Mouse (Mus musculus): ENCODE measurements around the gene Cops6. TPM values are rescaled to one million over a fixed set of nuclear protein-coding genes. Genes with fewer than 3 reads are reported as not detected.

Gene Cops6
- total RNA-seq, 2 experiments from 2014 or later, result 105 to 110 TPM

DNA sequence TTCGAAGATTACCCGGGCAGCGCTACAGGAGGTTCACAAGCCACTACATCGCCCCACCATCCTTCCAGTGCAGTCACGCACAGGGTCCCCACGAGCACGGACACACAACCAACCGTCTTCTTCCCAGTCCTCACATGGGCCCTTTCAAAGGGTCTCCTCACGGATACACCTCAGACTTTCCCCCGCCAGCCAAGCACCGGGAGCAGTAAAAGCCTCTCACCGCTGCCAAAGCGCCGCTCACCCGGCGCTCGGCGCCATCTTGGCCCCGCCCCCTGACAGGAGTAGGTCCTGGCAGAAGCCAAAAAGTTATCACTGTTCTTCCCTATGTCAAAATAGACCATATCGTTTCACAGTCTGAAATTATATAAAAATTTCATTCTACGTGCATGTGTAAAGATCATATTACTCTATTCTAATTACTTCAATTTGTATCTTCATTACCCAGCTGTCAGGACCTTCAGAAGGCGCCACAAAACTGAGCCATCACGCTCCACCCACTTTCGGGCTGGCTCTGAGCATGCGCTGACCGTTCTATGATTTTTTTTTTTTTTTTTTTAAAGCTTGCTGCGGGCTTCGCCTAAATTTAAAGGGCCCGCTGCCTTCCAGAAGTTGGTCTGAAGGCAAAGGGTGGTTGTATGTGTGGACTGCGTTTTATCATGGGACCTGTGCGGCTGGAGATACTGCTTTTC lies 26.2 kb downstream of the Cops6 start, which contains the start of the genes Taf6 and Cnpy4:
Gene Taf6, minus strand, starts transcription at position 502 of the 689 bp plus-strand sequence.
Gene Cnpy4, plus strand, starts transcription at position 536 of the 689 bp plus-strand sequence.
- peak; percentile 90 for DNase-seq (ENCODE audit: low spot score)

DNA sequence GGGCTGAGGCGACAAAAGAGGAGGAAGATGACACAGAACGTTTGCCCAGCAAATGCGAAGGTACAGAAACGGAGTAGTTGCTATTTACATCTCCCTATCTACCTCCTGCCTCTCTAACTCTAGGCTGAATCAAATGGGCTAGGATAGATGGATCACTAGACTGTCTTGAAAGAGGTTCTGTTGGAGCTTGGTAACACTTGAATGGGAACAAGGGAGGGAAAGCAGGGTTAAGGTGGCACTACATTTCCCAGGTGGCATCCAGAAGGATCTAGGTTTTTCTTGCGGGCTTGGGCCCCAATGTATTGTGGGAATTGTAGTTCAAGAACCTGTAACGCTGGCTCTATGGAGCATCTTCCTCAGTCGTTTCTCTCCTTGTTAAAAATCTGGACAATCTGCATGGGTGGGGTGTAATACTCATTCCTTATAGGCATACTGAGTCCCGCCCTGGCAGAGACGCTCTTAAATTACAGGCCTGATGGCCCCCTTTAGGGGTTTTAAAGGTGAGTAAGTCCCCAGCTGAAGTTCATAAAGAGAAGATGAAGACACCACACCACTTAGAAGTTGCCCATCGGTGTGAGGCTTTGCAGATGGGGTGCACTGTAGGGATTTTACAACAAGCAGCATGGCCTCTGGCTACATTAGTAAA lies 26.9 kb downstream of the Cops6 start:
- peak; percentile 80 for DNase-seq (ENCODE audit: low spot score)

GRCm38 (mm10) chr5:138193771-138194727 lies 33.2 kb downstream of the Cops6 start, which contains the start of gene Mblac1:
Mblac1 (plus strand) TSS chr5:138194314.
- DNase-seq (ENCODE audit: low spot score), result peak; percentile 89

- peak; percentile 17 for DNase-seq (ENCODE audit: low spot score)
Observed at GRCm38 (mm10) chr5:138194755-138195345, 34.0 kb downstream of the Cops6 start.

- DNase-seq (ENCODE audit: low spot score), result no peak
Observed at GRCm38 (mm10) chr5:138195463-138195862, 34.6 kb downstream of the Cops6 start.

- DNase-seq (ENCODE audit: low spot score), result no peak
Observed at GRCm38 (mm10) chr5:138199576-138199975, 38.7 kb downstream of the Cops6 start.

DNA sequence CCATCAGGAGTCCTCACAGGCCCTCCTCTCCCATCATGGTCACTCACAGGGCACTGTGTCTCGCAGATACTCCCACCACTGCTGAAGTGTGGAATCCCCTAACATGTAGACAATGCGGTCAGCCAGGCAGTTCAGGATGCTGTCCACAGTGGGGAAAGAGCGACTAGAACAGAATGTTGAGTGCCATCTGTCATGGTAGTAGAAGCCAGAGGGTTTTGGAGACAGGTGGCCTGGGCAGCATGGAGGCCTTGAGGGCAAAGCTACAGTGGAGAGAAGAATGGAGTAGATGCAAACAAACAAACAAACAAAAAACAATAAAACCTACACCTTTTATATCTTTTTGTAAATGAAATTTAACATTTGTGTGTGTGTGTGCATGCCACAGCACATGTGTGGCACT lies 41.2 kb downstream of the Cops6 start:
- DNase-seq (ENCODE audit: low spot score), result no peak

GRCm38 (mm10) chr5:138207253-138207652 lies 46.4 kb downstream of the Cops6 start:
- DNase-seq (ENCODE audit: low spot score), result no peak

GRCm38 (mm10) chr5:138207873-138208272 lies 47.0 kb downstream of the Cops6 start:
- DNase-seq (ENCODE audit: low spot score), result no peak

Small RNA genes within 50 kb of the gene (microRNA-seq; reads per million reads assigned to microRNA genes)
- gene Mir106b (538 reads per million, percentile 76 among the genes with 10 or more reads in this experiment), gene Mir25 (400 reads per million, percentile 72 among the genes with 10 or more reads in this experiment), gene Mir93 (2,172 reads per million, percentile 88 among the genes with 10 or more reads in this experiment)

Other genes starting within 250 kb of the Cops6 start
- gene Cyp3a13, start 239.5 kb upstream of the Cops6 start, total RNA-seq (2021), result under 1 TPM in 1 of 2 experiments, not detected in 1; 0.14 TPM
- under 1 TPM; 0.38 to 0.59 TPM for gene Gjc3, start 198.0 kb upstream of the Cops6 start, total RNA-seq (2021)
- gene Azgp1, start 179.6 kb upstream of the Cops6 start, total RNA-seq (2021), result under 1 TPM in 1 of 2 experiments, not detected in 1; 0.52 TPM
- gene Smok3a, start 139.8 kb upstream of the Cops6 start, total RNA-seq (2021), result not detected
- not detected for gene Smok3b, start 139.6 kb upstream of the Cops6 start, total RNA-seq (2021)
- gene Smok3c, start 107.9 kb upstream of the Cops6 start, total RNA-seq (2021), result not detected
- 10 to 100 TPM; 11.2 to 11.8 TPM for gene Zkscan1, start 76.0 kb upstream of the Cops6 start, total RNA-seq (2021)
- gene Zscan21, start 44.2 kb upstream of the Cops6 start, total RNA-seq (2021), result 10 to 100 TPM; 15.0 to 15.4 TPM
- gene Zfp113, start 5.3 kb upstream of the Cops6 start, total RNA-seq (2021), result 1 to 10 TPM; 4.9 to 5.8 TPM
- 1 to 10 TPM; 6.6 to 7.0 TPM for gene Ap4m1, start 10.9 kb downstream of the Cops6 start, total RNA-seq (2021)
- gene Mcm7, start 11.4 kb downstream of the Cops6 start, total RNA-seq (2021), result 1 to 10 TPM; 6.5 to 7.8 TPM
- gene Taf6, start 26.4 kb downstream of the Cops6 start, total RNA-seq (2021), result 10 to 100 TPM; 34.5 to 34.9 TPM
- 1 to 10 TPM; 2.7 to 3.5 TPM for gene Cnpy4, start 26.4 kb downstream of the Cops6 start, total RNA-seq (2021)
- gene Mblac1, start 33.2 kb downstream of the Cops6 start, total RNA-seq (2021), result 1 to 10 TPM; 1.4 TPM
- under 1 TPM; 0.09 to 0.31 TPM for gene Nxpe5, start 64.8 kb downstream of the Cops6 start, total RNA-seq (2021)
- gene Lamtor4, start 94.4 kb downstream of the Cops6 start, total RNA-seq (2021), result 10 to 100 TPM; 47.2 to 51.1 TPM
- gene BC037034, start 103.0 kb downstream of the Cops6 start, total RNA-seq (2021), result 1 to 10 TPM; 2.7 to 3.2 TPM
- under 1 TPM in 1 of 2 experiments, not detected in 1; 0.14 TPM for gene Gal3st4, start 111.8 kb downstream of the Cops6 start, total RNA-seq (2021)
- not detected for gene Gm43720, start 118.9 kb downstream of the Cops6 start, total RNA-seq (2021)
- gene Gpc2, start 118.9 kb downstream of the Cops6 start, total RNA-seq (2021), result not detected
- gene Stag3, start 119.2 kb downstream of the Cops6 start, total RNA-seq (2021), result not detected
- not detected for gene Pvrig, start 180.9 kb downstream of the Cops6 start, total RNA-seq (2021)

Data from gastrocnemius, adult 18-20 months (tissue).